Mouse (Mus musculus) bone marrow, adult 2 months (tissue): ENCODE results near the gene Cep128.

Experiments used
- CTCF ChIP-seq: fragments of 200-500 bp; IDR thresholded peaks from 2 replicates; pipeline ENCODE4 v1.5.1; 2011; ENCODE audit warnings: low read length, control low read depth; ENCODE audit not compliant: control insufficient read depth, insufficient read depth
- POLR2A ChIP-seq: fragments of 200-500 bp; IDR thresholded peaks from 2 replicates; pipeline ENCODE4 v1.6.1; 2011; ENCODE audit warnings: low read depth, mild to moderate bottlenecking, control low read depth, low read length, borderline replicate concordance; ENCODE audit not compliant: control insufficient read depth

GRCm38 (mm10) chr12:91183304-91183855 is 200.8 kb downstream of the Cep128 start:
- TF ChIP-seq CTCF (no peak), POLR2A (no peak)
